Mouse (Mus musculus) central nervous system, embryonic 11.5 days (tissue): Measurements from ENCODE around the gene Zfp946. TPM values are rescaled to one million over a fixed set of nuclear protein-coding genes. Genes with fewer than 3 reads are reported as not detected.

Experiments used
- polyA plus RNA-seq: library from polyadenylated mRNA; depleted of rRNA; stranded (reverse); fragments of >200 nt; gene quantifications from 2 replicates; pipeline ENCODE4 v1.2.3, GENCODE M21; 2012; rRNA removed

The Zfp946 gene
- polyA plus RNA-seq: 12.5 and 21.6 TPM in 2 replicates

GRCm38 (mm10) chr17:22423952-22424617 is at the start of gene Zfp946:
Gene Zfp946, plus strand, starts transcription at chr17:22424222.

Other genes with a start within 250 kb of the Zfp946 start
- gene Zfp994, start 198.6 kb upstream of the Zfp946 start, polyA plus RNA-seq: 1.3 and 2.3 TPM in 2 replicates
- 4.8 and 10.2 TPM in 2 replicates for gene CT030661.1, start 109.4 kb upstream of the Zfp946 start, polyA plus RNA-seq
- gene Zfp944, start 62.8 kb upstream of the Zfp946 start, polyA plus RNA-seq: 5.3 and 10.3 TPM in 2 replicates
- gene Zfp758, start 62.8 kb upstream of the Zfp946 start, polyA plus RNA-seq: 2.0 and 4.7 TPM in 2 replicates
- not detected in 2 replicates for gene Vmn2r111, start 149.3 kb downstream of the Zfp946 start, polyA plus RNA-seq
- gene Vmn2r112, start 176.7 kb downstream of the Zfp946 start, polyA plus RNA-seq: not detected in 2 replicates